Mouse (Mus musculus) forebrain, embryonic 10.5 days (tissue): Measurements from ENCODE around the gene Rpl27a. TPM values are rescaled to one million over a fixed set of nuclear protein-coding genes. Genes with fewer than 3 reads are reported as not detected.

ENCODE experiments used
- microRNA-seq: library from miRNA; unstranded; fragments of <30 nt; microRNA quantifications from one replicate; pipeline ENCODE4, GENCODE M21; 2017
- polyA plus RNA-seq: library from polyadenylated mRNA; unstranded; fragments of >200 nt; fragmentation: Nextera tagmentation; extraction: Ambion mirVana; gene quantifications from 2 replicates; pipeline ENCODE4 v1.2.1, GENCODE M21; 2016

Gene Rpl27a
- polyA plus RNA-seq, 1 experiment from 2014 or later, result 133 TPM

Small RNA genes within 50 kb of the gene (microRNA-seq; reads per million reads assigned to microRNA genes)
- gene Gm47284, result not detected

Other genes starting within 250 kb of the Rpl27a start
- gene Stk33, start 80.1 kb upstream of the Rpl27a start, polyA plus RNA-seq, result 4.8 and 5.7 TPM in 2 replicates
- gene Trim66, start 11.0 kb upstream of the Rpl27a start, polyA plus RNA-seq, result 0.06 and 0.09 TPM in 2 replicates
- 33.5 and 37.9 TPM in 2 replicates for gene St5, start 184.5 kb downstream of the Rpl27a start, polyA plus RNA-seq
- 27.6 and 29.1 TPM in 2 replicates for gene Akip1, start 184.5 kb downstream of the Rpl27a start, polyA plus RNA-seq
- gene BC051019, start 204.7 kb downstream of the Rpl27a start, polyA plus RNA-seq, result 0.20 and 0.25 TPM in 2 replicates
- not detected in 2 replicates for gene Ascl3, start 212.6 kb downstream of the Rpl27a start, polyA plus RNA-seq
- 31.1 and 34.5 TPM in 2 replicates for gene Tmem9b, start 233.7 kb downstream of the Rpl27a start, polyA plus RNA-seq